Mouse (Mus musculus) neutrophil, adult 59 days (primary cell): ENCODE measurements around the gene Iglon5. TPM values are rescaled to one million over a fixed set of nuclear protein-coding genes. Genes with fewer than 3 reads are reported as not detected.

Experiments used
- total RNA-seq, 2 experiments: library from RNA; stranded (reverse); gene quantifications; 1 replicate in 1 of 2; 2 replicates in 1 of 2; pipeline ENCODE4 v1.2.4; 2023

Gene Iglon5
- total RNA-seq: not detected

DNA sequence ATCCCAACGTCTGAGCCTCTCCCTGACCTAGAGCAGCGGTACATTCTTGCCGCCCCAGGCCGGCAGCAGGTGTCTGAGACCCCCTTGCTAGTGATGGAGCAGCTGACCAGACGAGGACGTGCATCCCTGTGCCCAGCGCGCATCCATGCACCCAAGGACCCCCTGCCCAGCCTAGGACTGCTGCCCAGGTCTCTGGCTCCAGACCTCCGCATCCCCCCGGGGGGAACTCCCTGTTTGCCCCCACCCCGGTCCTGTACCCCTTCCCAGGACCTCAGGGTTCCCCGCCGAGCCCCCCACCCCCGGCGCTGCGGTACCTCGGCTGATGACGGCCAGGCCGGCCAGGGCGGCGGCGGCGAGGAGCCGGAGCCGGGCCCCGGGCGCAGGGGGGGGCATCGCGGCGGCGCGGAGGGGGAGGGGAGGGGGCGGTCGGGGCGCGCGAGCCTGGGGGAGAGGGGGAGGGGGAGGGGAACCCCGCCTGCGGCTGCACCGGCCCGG is at the start of gene Iglon5:
Gene Iglon5, minus strand, starts transcription at position 445 of the 495 bp plus-strand sequence.

DNA sequence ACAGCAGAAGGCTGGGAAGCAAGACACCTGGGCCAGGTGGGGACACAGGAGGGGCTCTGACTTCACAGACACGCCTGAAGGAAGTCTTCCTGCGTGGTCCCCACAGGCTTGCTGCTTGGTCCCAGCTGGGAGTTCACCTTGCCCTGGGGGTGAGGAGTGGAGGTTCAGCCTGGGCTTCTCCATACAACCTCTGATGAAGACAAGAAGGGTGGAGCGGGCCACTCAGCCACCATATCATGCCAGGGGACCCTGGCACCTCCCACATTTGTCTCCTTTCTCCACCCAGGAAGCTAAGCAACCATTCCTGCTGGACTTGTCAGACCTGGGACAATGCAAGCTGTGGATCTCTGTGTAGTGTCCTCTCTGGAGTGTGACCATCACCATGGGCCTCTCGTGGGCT is 27.0 kb downstream of the Iglon5 start, which contains the start of gene Vsig10l:
Gene Vsig10l, plus strand, starts transcription at position 301 of the 400 bp plus-strand sequence.

DNA sequence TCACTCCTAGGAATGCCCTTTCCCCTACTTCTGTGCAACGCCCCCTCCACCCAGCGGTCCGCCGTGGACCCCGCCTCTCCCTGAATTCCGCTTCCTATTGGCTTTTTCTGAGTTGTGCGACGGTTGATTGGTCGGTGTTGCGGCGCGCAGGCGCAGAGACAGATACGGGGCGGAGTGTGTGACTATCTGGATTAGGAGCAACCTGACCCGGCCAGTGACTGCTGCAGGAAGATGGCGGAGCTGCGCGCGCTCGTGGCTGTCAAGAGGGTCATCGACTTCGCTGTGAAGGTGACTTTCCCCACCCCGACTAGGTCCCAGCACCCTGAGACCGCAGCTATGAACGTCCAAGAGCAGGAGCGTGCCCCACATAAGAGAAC is 46.0 kb downstream of the Iglon5 start, which contains the start of the genes Etfb and Gm45233:
Gene Etfb, plus strand, starts transcription at position 167 of the 377 bp plus-strand sequence.
Gene Gm45233, plus strand, starts transcription at position 212 of the 377 bp plus-strand sequence.

DNA sequence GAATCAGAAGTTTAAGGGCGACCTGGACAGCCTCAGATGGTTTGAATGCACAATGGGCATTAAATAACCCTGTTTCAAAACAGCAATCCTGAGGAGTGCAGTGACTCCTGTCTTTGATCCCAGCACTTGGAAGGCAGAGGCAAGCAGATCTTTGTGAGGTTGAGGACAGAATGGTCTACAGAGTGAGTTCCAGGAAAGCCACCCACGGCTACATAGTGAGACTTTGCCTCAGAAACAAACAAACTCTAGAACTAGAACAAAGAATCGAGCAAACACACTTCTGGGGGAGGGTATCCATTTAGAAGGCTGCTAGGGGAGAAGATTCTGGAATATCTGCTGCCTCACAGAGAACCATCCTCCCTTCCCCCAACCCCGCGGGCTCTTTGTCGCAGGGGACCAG is 49.4 kb downstream of the Iglon5 start, which contains the start of gene Cldnd2:
Gene Cldnd2, plus strand, starts transcription at position 301 of the 400 bp plus-strand sequence.

DNA sequence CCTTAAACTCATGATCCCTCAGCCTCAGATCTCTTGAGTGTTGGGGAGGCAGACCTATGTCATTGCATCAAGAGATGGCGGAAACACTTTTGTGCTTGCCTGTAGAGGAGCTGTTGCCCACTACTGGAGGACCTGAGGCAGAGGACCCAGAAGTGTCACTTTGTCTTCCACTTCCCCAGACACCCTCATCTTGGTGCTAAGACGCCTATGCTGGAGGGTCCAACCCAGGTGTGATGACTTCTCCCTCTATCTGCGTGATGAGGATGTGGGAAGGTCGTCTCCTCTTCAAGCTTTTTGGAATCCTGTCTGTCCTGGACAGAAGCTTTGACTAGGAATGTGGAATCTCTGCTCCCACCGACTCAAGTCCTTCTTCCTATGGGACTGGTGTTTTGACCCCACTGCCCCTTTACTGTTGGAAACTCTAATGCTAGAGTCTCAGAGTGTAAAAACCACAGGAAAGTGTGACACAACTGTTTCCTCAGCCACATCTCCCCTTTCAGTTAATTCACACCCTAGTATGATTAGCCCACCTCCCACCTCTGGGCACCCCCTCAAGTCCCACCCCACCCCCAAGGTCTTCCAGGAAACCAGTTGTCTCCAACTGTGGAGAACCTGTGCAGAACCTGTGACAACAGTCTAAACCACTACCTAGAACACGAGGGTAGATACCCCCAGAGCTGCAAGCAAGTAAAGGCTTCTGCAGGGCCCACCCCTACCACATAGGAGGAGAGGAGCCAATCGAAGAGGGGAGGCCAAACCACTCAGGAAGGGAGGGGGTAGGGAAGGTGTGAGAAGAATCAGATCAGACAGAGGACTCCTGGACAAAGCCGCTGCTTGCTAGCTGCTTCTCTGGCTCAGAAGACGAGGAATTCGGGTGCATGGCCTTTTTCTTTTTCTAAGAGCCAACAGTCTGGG is 53.3 kb downstream of the Iglon5 start, which contains the start of gene Nkg7:
Gene Nkg7, plus strand, starts transcription at position 733 of the 915 bp plus-strand sequence.

DNA sequence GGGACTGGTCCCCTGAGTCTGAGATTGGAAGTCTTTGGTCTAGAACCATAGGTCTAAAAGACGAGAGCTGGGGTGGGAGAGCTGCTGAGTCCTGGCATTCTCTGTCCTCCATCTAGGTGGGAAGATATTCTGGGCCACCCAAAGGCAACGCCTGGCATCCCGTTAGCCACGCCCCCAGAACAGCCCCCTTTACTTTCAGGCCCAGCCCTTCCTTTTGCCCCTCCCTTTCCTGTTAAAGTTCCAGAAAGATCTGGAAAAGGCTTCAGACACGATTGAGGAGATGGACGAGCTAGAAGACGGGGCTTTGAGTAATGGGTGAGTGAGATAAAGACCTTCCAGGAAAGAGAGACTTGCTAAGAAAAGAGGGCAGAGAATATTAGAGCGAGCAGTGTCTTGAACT is 62.5 kb downstream of the Iglon5 start, which contains the start of gene Lim2:
Gene Lim2, plus strand, starts transcription at position 265 of the 400 bp plus-strand sequence.

Other genes with a start within 250 kb of the Iglon5 start
- gene Zfp715, start 176.8 kb downstream of the Iglon5 start, total RNA-seq: 10 to 100 TPM; 19.2 to 19.8 TPM
- gene Siglecf, start 138.7 kb downstream of the Iglon5 start, total RNA-seq: 10 to 100 TPM; 10.6 to 12.0 TPM
- 10 to 100 TPM; 55.9 to 59.4 TPM for gene Siglecg, start 81.9 kb downstream of the Iglon5 start, total RNA-seq
- not detected for gene Lim2, start 62.4 kb downstream of the Iglon5 start, total RNA-seq
- 10 to 100 TPM; 31.3 to 31.9 TPM for gene Nkg7, start 53.0 kb downstream of the Iglon5 start, total RNA-seq
- under 1 TPM in 1 of 2 experiments, not detected in 1; 0.62 TPM for gene Cldnd2, start 49.3 kb downstream of the Iglon5 start, total RNA-seq
- gene Etfb, start 46.0 kb downstream of the Iglon5 start, total RNA-seq: 10 to 100 TPM; 58.6 to 71.6 TPM
- not detected for gene Gm45233, start 45.9 kb downstream of the Iglon5 start, total RNA-seq
- gene Vsig10l, start 26.9 kb downstream of the Iglon5 start, total RNA-seq: 10 to 100 TPM in 1 of 2 experiments, 1 to 10 TPM in 1; 8.3 to 14.7 TPM
- under 1 TPM in 1 of 2 experiments, not detected in 1; 0.18 TPM for gene 4931406B18Rik, start 15.9 kb upstream of the Iglon5 start, total RNA-seq
- gene Cd33, start 54.4 kb upstream of the Iglon5 start, total RNA-seq: 100 to 1,000 TPM; 465 to 478 TPM
- gene Zfp658, start 72.2 kb upstream of the Iglon5 start, total RNA-seq: 1 to 10 TPM; 2.5 to 3.0 TPM
- 10 to 100 TPM; 10.9 to 12.6 TPM for gene Zfp719, start 89.5 kb upstream of the Iglon5 start, total RNA-seq
- under 1 TPM; 0.62 to 0.78 TPM for gene Zfp819, start 117.1 kb upstream of the Iglon5 start, total RNA-seq
- gene Ceacam18, start 144.6 kb upstream of the Iglon5 start, total RNA-seq: not detected
- gene Siglece, start 170.1 kb upstream of the Iglon5 start, total RNA-seq: 100 to 1,000 TPM; 152 to 169 TPM
- 1 to 10 TPM; 2.7 to 4.6 TPM for gene Ctu1, start 181.9 kb upstream of the Iglon5 start, total RNA-seq
- gene Klk14, start 200.3 kb upstream of the Iglon5 start, total RNA-seq: not detected
- gene Klk13, start 222.5 kb upstream of the Iglon5 start, total RNA-seq: not detected